Mouse (Mus musculus) heart, postnatal 0 days (tissue): ENCODE results near the gene Bola1. TPM values are rescaled to one million over a fixed set of nuclear protein-coding genes. Genes with fewer than 3 reads are reported as not detected.
A peak's percentile ranks its signal among the peaks of the same experiment; 100 is the strongest.
"Not testable (repeated sequence)": the region's sequence is repeated elsewhere in the genome, so short reads cannot be mapped to it uniquely, and the experiment has no call there.

Experiments
- ATAC-seq: fragments of 200-750 bp; cut with Nextera tagmentation; 2 replicates; pipeline ENCODE4 v1.8.0; 2017; ENCODE audit warnings: low read depth, moderate number of reproducible peaks, moderate library complexity; ENCODE audit not compliant: insufficient read depth
- DNase-seq: peaks from one replicate; pipeline ENCODE4 v3.0.0-alpha.2; 2016; ENCODE audit warnings: low spot score
- H3K27ac ChIP-seq: fragments of 300-500 bp; sonication (generic); 2 replicates; pipeline ENCODE4 v1.5.1; 2014; ENCODE audit warnings: low read depth, mild to moderate bottlenecking
- H3K27me3 ChIP-seq: fragments of 300-500 bp; sonication (generic); 2 replicates; pipeline ENCODE4 v1.6.1; 2014; ENCODE audit warnings: low read length, mixed read lengths; ENCODE audit not compliant: control insufficient read depth, insufficient read depth
- H3K36me3 ChIP-seq: fragments of 300-500 bp; sonication (generic); replicated peaks from 2 replicates; pipeline ENCODE4 v1.6.1; 2014; ENCODE audit warnings: low read length, mixed read lengths; ENCODE audit not compliant: control insufficient read depth, insufficient read depth
- H3K4me1 ChIP-seq: fragments of 300-500 bp; sonication (generic); 2 replicates; pipeline ENCODE4 v1.6.1; 2014; ENCODE audit warnings: antibody characterized with exemption; ENCODE audit not compliant: control insufficient read depth, insufficient read depth
- H3K4me2 ChIP-seq: fragments of 300-500 bp; sonication (generic); 2 replicates; pipeline ENCODE4 v1.6.1; 2014; ENCODE audit warnings: low read depth, mild to moderate bottlenecking, low read length, moderate library complexity
- H3K4me3 ChIP-seq: fragments of 300-500 bp; sonication (generic); 2 replicates; pipeline ENCODE4 v1.5.1; 2014; ENCODE audit warnings: low read depth, low read length
- H3K9ac ChIP-seq: fragments of 300-500 bp; sonication (generic); replicated peaks from 2 replicates; pipeline ENCODE4 v1.6.1; 2014; ENCODE audit warnings: low read depth, low read length, mixed read lengths
- H3K9me3 ChIP-seq: fragments of 300-500 bp; sonication (generic); replicated peaks from 2 replicates; pipeline ENCODE4 v1.6.1; 2016; ENCODE audit warnings: low read length; ENCODE audit not compliant: control insufficient read depth
- CTCF ChIP-seq: IDR thresholded peaks from 2 replicates; pipeline ENCODE4 v1.5.1; 2016; ENCODE audit warnings: antibody characterized with exemption, control low read depth, low read depth
- EP300 ChIP-seq: IDR thresholded peaks from 2 replicates; pipeline ENCODE4 v1.6.1; 2016; ENCODE audit warnings: antibody characterized with exemption, low read depth
- WGBS: fragments of 180-500 bp; shearing (Covaris S2); extraction: QIAGEN DNeasy Blood & Tissue Kit; methylation state at CpG from one replicate; pipeline ENCODE4 v1.1.7; 2014; 5-methylcytosine and 5-hydroxymethylcytosine counted together
- polyA plus RNA-seq: library from polyadenylated mRNA; unstranded; fragments of >200 nt; fragmentation: Nextera tagmentation; extraction: Ambion mirVana; gene quantifications from 2 replicates; pipeline ENCODE4 v1.2.1, GENCODE M21; 2015
- total RNA-seq: library from RNA; depleted of rRNA; stranded (reverse); fragments of >200 nt; gene quantifications from 2 replicates; pipeline ENCODE4 v1.2.3, GENCODE M21; 2014; ENCODE audit warnings: low replicate concordance

Bola1 gene
- total and polyA plus RNA-seq, 2 experiments from 2014 or later = 30.0 to 55.3 TPM

DNA sequence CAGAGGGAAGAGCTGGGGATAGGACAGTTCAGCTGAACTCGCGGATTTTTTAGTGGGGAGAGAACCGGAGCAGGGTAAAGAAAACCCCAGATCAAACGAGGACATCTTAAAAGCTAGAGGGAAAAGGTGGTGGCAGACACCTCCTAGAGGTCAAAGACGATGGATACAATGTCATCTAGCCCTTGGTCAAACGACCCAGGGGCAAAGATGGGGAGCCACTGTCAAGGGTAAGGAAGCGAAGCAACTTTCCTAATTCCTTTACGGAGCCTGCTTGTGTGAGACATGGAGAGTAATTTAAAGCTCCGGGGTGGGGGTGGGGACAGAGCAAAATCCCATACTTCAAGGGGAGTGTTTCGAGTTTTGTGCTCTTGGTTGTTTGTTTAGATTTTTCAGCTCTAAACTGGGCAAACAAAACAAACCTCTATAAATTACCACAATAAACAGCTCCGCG lies 293 bp downstream of the Bola1 start:
- Histone ChIP-seq H3K4me3 (peak overlapping the region; percentile 64), H3K36me3 (no peaks in the 10 kb centered on the region), H3K4me1 (peaks cover 24% of the 10 kb centered on the region), H3K27me3 (no peaks in the 10 kb centered on the region), H3K9me3 (no peaks in the 10 kb centered on the region), H3K9ac (peak overlapping the region; percentile 83), H3K27ac (peak overlapping the region; percentile 96), H3K4me2 (peak overlapping the region; percentile 82)
- DNase-seq (no peak), ATAC-seq (peak; percentile 10; the same call in 1 of the 2 replicates)
- TF ChIP-seq EP300 = no peak
- peak; percentile 30; the same call in 1 of the 2 replicates for TF ChIP-seq CTCF
- 0% methylated on average over 12 of the region's 12 CpGs for WGBS

DNA sequence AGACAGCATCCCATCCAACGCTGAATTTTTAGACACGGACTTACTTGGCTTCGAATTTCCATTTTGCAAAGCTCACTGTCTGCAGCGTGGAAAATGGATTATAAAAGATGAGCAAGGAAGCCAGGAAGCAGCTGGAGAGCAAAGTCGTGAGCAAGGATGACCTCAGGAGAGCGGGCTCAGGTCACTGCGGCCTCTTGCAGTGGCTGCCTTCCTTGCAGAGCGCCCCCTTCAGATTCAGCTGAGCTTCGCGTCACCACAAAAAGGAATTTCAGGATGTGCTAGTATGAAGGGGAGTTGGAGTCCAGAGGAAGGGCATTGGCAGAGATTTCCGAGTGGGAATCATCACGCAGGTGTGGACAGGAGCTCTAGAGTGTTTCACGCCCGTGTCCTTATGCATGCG lies 10.3 kb downstream of the Bola1 start:
- Histone ChIP-seq H3K9me3 (no peaks in the 10 kb centered on the region), H3K36me3 (no peaks in the 10 kb centered on the region), H3K4me3 (no peak overlapping the region), H3K27me3 (no peaks in the 10 kb centered on the region), H3K27ac (no peak overlapping the region), H3K4me2 (no peak overlapping the region), H3K9ac (no peak overlapping the region), H3K4me1 (no peaks in the 10 kb centered on the region)
- DNase-seq (no peak), ATAC-seq (no peak)
- TF ChIP-seq CTCF = peak; percentile 27
- TF ChIP-seq EP300 = no peak
- 24% methylated on average over 15 of the region's 15 CpGs for WGBS

DNA sequence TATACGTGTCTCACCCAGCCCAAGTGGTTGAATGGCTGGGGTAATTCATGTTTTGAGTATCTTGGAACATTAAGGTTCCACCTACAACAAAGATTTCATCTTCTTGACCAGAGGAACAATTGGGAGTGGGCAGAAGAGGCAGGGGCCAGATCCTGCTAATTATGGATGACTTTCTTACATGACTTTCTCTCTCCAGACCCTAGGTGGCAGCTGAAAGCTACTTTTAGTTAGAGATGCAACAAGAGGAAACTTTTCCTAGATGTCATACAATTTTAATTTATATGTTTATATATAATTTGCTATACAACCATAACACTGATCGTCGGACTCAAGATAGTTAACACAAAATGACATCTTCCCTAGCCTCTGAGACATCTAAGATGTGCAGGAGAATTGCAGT lies 11.7 kb downstream of the Bola1 start:
- ATAC-seq = no peak
- DNase-seq = no peak
- Histone ChIP-seq H3K9me3 (no peaks in the 10 kb centered on the region), H3K36me3 (no peaks in the 10 kb centered on the region), H3K4me3 (no peak overlapping the region), H3K4me1 (no peaks in the 10 kb centered on the region), H3K27ac (no peak overlapping the region), H3K27me3 (no peaks in the 10 kb centered on the region), H3K9ac (no peak overlapping the region), H3K4me2 (no peak overlapping the region)
- TF ChIP-seq EP300 (no peak), CTCF (peak; percentile 23; the same call in 1 of the 2 replicates)
- 77% methylated on average over 3 of the region's 3 CpGs for WGBS

DNA sequence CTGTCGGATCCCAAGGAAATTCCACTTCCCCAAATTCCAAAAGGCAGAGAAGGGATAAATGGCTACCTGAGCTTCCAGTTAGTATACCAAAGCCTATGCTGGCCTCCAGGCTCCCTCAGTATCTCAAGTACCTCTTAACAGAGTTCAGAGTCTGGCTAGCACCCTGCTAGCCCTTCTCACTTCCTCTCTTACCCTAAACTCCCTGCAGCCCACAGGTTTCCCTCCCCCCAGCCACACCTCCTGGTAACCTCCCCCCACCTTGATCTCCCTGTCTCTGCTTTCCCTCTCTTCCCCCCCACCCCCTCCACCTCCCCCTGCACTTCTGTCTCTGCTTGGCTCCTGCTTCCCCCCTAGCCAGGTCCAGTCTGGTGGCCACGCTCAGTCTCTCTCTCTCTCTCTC lies 19.8 kb downstream of the Bola1 start:
- Histone ChIP-seq H3K27ac (no peak overlapping the region), H3K9me3 (no peaks in the 10 kb centered on the region), H3K4me2 (no peak overlapping the region), H3K4me1 (peaks cover 13% of the 10 kb centered on the region), H3K9ac (no peak overlapping the region), H3K36me3 (no peaks in the 10 kb centered on the region), H3K27me3 (no peaks in the 10 kb centered on the region), H3K4me3 (no peak overlapping the region)
- DNase-seq (no peak), ATAC-seq (no peak)
- 28% methylated on average over 2 of the region's 2 CpGs for WGBS
- TF ChIP-seq CTCF = no peak
- no peak for TF ChIP-seq EP300

DNA sequence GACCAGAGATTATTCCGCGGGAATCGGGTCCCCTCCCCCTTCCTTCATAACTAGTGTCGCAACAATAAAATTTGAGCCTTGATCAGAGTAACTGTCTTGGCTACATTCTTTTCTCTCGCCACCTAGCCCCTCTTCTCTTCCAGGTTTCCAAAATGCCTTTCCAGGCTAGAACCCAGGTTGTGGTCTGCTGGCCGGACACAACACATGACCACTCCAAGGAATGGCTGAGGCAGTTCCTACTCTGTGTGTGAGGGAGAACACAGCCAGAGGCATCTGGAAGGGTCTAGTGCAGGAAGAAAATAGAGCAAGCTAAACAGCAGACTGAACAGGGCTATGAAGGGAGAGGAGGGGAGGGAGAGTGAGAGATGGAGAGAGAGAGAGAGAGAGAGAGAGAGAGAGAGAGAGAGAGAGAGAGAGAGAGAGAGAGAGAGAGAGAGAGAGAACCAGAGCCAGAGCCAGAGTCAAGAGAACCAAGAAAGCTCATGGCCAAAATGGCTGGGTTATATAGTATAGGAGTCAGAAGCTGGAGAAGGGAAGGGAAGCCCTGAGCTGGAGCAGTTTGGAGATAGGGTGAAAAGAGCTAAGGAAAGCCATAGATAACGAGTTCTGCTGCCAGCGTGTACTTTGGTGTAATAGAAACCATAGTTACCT lies 20.8 kb downstream of the Bola1 start:
- H3K4me3 ChIP-seq, ATAC-seq: not testable (repeated sequence)

DNA sequence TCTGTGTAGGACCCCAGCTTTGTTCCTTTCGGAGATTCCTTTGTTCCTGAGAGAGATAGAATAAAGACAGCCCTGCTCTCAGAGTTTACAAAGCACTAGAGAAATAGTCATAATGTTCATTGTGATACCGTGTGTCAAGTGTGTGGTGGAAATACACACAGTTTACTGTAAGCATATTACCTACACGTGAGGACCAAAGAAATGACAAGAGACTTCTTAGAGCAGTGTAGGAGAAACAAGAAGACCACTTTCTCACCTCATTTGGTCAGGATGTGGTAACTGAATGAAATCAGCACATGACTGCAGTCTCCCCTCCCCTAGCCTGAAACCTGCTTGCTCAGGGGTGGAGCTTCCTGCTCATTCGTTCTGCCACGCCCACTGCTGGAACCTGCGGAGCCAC lies 21.3 kb downstream of the Bola1 start:
- H3K4me3 ChIP-seq = peak overlapping the region; percentile 48; the same call in 1 of the 2 replicates
- DNase-seq = no peak
- no peaks in the 10 kb centered on the region for H3K27me3 ChIP-seq
- H3K4me1 ChIP-seq = peaks cover 13% of the 10 kb centered on the region
- peak overlapping the region; percentile 65 for H3K4me2 ChIP-seq
- H3K36me3 ChIP-seq = peaks cover 9% of the 10 kb centered on the region; the same call in 1 of the 2 replicates
- no peak overlapping the region; the same call in 1 of the 2 replicates for H3K27ac ChIP-seq
- no peak for TF ChIP-seq CTCF
- no peak for TF ChIP-seq EP300
- H3K9ac ChIP-seq = no peak overlapping the region
- no peak for ATAC-seq
- WGBS = 1% methylated on average over 6 of the region's 6 CpGs
- H3K9me3 ChIP-seq = no peaks in the 10 kb centered on the region

More for the DNA sequence above, 20.8 kb downstream of the Bola1 start:
- 26% methylated on average over 6 of the region's 8 CpGs for WGBS
- peaks cover 13% of the 10 kb centered on the region for H3K4me1 ChIP-seq
- H3K27me3 ChIP-seq, H3K4me2 ChIP-seq, H3K36me3 ChIP-seq, H3K27ac ChIP-seq, H3K9ac ChIP-seq, DNase-seq, H3K9me3 ChIP-seq: not testable (repeated sequence)
